Mouse (Mus musculus): ENCODE results near the gene Hrasls. TPM values are rescaled to one million over a fixed set of nuclear protein-coding genes. Genes with fewer than 3 reads are reported as not detected.

The Hrasls gene
- polyA plus RNA-seq (2012; rRNA removed), result 2.0 TPM in 1 of 2 replicates, not detected in the other

- Histone ChIP-seq H3K4me1 (ENCODE audit: control insufficient read depth, insufficient read depth, low read length) (no peaks in the 10 kb centered on the region), H3K4me3 (replicated peaks; ENCODE audit: extremely low read depth, low read depth, low read length) (no peak within 1 kb of the TSS)
- no peak for DNase-seq
- 3% methylated on average over 39 of the region's 39 CpGs for WGBS
- TF ChIP-seq POLR2A (IDR thresholded peaks at IDR 0.05; ENCODE audit: borderline replicate concordance, extremely low read depth, low read depth, low read length), result no peak
- no peak for TF ChIP-seq CTCF (IDR thresholded peaks at IDR 0.05; ENCODE audit: insufficient read depth, low read length)
Measured at GRCm38 (mm10) chr16:29209605-29210411, at the start of gene Hrasls. Hrasls (plus strand) TSS chr16:29209695.

- H3K4me1 ChIP-seq (ENCODE audit: control insufficient read depth, insufficient read depth, low read length), result no peaks in the 10 kb centered on the region
- no peak for DNase-seq
- H3K4me3 ChIP-seq (replicated peaks; ENCODE audit: extremely low read depth, low read depth, low read length), result no peak overlapping the region
- WGBS, result 73% methylated on average over 4 of the region's 4 CpGs
- no peak for TF ChIP-seq POLR2A (IDR thresholded peaks at IDR 0.05; ENCODE audit: borderline replicate concordance, extremely low read depth, low read depth, low read length)
- TF ChIP-seq CTCF (IDR thresholded peaks at IDR 0.05; ENCODE audit: insufficient read depth, low read length), result no peak
Measured at GRCm38 (mm10) chr16:29162271-29162670, 47.2 kb upstream of the Hrasls start.

- Histone ChIP-seq H3K4me3 (replicated peaks; ENCODE audit: extremely low read depth, low read depth, low read length) (no peak overlapping the region), H3K4me1 (ENCODE audit: control insufficient read depth, insufficient read depth, low read length) (no peaks in the 10 kb centered on the region)
- TF ChIP-seq CTCF (IDR thresholded peaks at IDR 0.05; ENCODE audit: insufficient read depth, low read length), result no peak
- no peak for TF ChIP-seq POLR2A (IDR thresholded peaks at IDR 0.05; ENCODE audit: borderline replicate concordance, extremely low read depth, low read depth, low read length)
- no peak for DNase-seq
- WGBS, result 83% methylated on average over 4 of the region's 4 CpGs
Measured at GRCm38 (mm10) chr16:29167051-29167450, 42.4 kb upstream of the Hrasls start.

GRCm38 (mm10) chr16:29171741-29172140, 37.8 kb upstream of the Hrasls start:
- no peaks in the 10 kb centered on the region for H3K4me1 ChIP-seq (ENCODE audit: control insufficient read depth, insufficient read depth, low read length)
- TF ChIP-seq CTCF (IDR thresholded peaks at IDR 0.05; ENCODE audit: insufficient read depth, low read length) (no peak), POLR2A (IDR thresholded peaks at IDR 0.05; ENCODE audit: borderline replicate concordance, extremely low read depth, low read depth, low read length) (no peak)
- WGBS, result 75% methylated on average over 5 of the region's 5 CpGs
- no peak overlapping the region for H3K4me3 ChIP-seq (replicated peaks; ENCODE audit: extremely low read depth, low read depth, low read length)
- DNase-seq, result no peak

- WGBS, result 66% methylated on average over 2 of the region's 2 CpGs
- no peak for DNase-seq
- Histone ChIP-seq H3K4me1 (ENCODE audit: control insufficient read depth, insufficient read depth, low read length) (no peaks in the 10 kb centered on the region), H3K4me3 (replicated peaks; ENCODE audit: extremely low read depth, low read depth, low read length) (no peak overlapping the region)
- TF ChIP-seq POLR2A (IDR thresholded peaks at IDR 0.05; ENCODE audit: borderline replicate concordance, extremely low read depth, low read depth, low read length), result no peak
- no peak for TF ChIP-seq CTCF (IDR thresholded peaks at IDR 0.05; ENCODE audit: insufficient read depth, low read length)
Measured at GRCm38 (mm10) chr16:29173201-29173600, 36.3 kb upstream of the Hrasls start.

GRCm38 (mm10) chr16:29174831-29175350, 34.6 kb upstream of the Hrasls start:
- Histone ChIP-seq H3K4me1 (ENCODE audit: control insufficient read depth, insufficient read depth, low read length) (no peaks in the 10 kb centered on the region), H3K4me3 (replicated peaks; ENCODE audit: extremely low read depth, low read depth, low read length) (no peak overlapping the region)
- DNase-seq, result no peak
- 32% methylated on average over 6 of the region's 6 CpGs for WGBS
- TF ChIP-seq CTCF (IDR thresholded peaks at IDR 0.05; ENCODE audit: insufficient read depth, low read length) (no peak), POLR2A (IDR thresholded peaks at IDR 0.05; ENCODE audit: borderline replicate concordance, extremely low read depth, low read depth, low read length) (no peak)

- 35% methylated on average over 5 of the region's 5 CpGs for WGBS
- DNase-seq, result no peak
- H3K4me3 ChIP-seq (replicated peaks; ENCODE audit: extremely low read depth, low read depth, low read length), result no peak overlapping the region
- no peak for TF ChIP-seq CTCF (IDR thresholded peaks at IDR 0.05; ENCODE audit: insufficient read depth, low read length)
- no peak for TF ChIP-seq POLR2A (IDR thresholded peaks at IDR 0.05; ENCODE audit: borderline replicate concordance, extremely low read depth, low read depth, low read length)
- no peaks in the 10 kb centered on the region for H3K4me1 ChIP-seq (ENCODE audit: control insufficient read depth, insufficient read depth, low read length)
Measured at GRCm38 (mm10) chr16:29192911-29193310, 16.6 kb upstream of the Hrasls start.

GRCm38 (mm10) chr16:29193981-29194380, 15.5 kb upstream of the Hrasls start:
- TF ChIP-seq POLR2A (IDR thresholded peaks at IDR 0.05; ENCODE audit: borderline replicate concordance, extremely low read depth, low read depth, low read length), result no peak
- no peak for TF ChIP-seq CTCF (IDR thresholded peaks at IDR 0.05; ENCODE audit: insufficient read depth, low read length)
- WGBS, result 78% methylated on average over 4 of the region's 4 CpGs
- no peak for DNase-seq
- H3K4me3 ChIP-seq (replicated peaks; ENCODE audit: extremely low read depth, low read depth, low read length), result no peak overlapping the region
- no peaks in the 10 kb centered on the region for H3K4me1 ChIP-seq (ENCODE audit: control insufficient read depth, insufficient read depth, low read length)

GRCm38 (mm10) chr16:29195156-29195555, 14.3 kb upstream of the Hrasls start:
- Histone ChIP-seq H3K4me1 (ENCODE audit: control insufficient read depth, insufficient read depth, low read length) (no peaks in the 10 kb centered on the region), H3K4me3 (replicated peaks; ENCODE audit: extremely low read depth, low read depth, low read length) (no peak overlapping the region)
- TF ChIP-seq CTCF (IDR thresholded peaks at IDR 0.05; ENCODE audit: insufficient read depth, low read length), result no peak
- TF ChIP-seq POLR2A (IDR thresholded peaks at IDR 0.05; ENCODE audit: borderline replicate concordance, extremely low read depth, low read depth, low read length), result no peak
- 77% methylated on average over 1 of the region's 1 CpGs for WGBS
- no peak for DNase-seq

GRCm38 (mm10) chr16:29198461-29198860, 11.0 kb upstream of the Hrasls start:
- TF ChIP-seq CTCF (IDR thresholded peaks at IDR 0.05; ENCODE audit: insufficient read depth, low read length), result no peak
- TF ChIP-seq POLR2A (IDR thresholded peaks at IDR 0.05; ENCODE audit: borderline replicate concordance, extremely low read depth, low read depth, low read length), result no peak
- no peaks in the 10 kb centered on the region for H3K4me1 ChIP-seq (ENCODE audit: control insufficient read depth, insufficient read depth, low read length)
- H3K4me3 ChIP-seq (replicated peaks; ENCODE audit: extremely low read depth, low read depth, low read length), result no peak overlapping the region
- DNase-seq, result no peak
- 20% methylated on average over 5 of the region's 5 CpGs for WGBS

Measured in lung, adult 2 months (tissue).